Mouse (Mus musculus): Measurements from ENCODE around the gene Wdr20.

Wdr20 gene

DNA sequence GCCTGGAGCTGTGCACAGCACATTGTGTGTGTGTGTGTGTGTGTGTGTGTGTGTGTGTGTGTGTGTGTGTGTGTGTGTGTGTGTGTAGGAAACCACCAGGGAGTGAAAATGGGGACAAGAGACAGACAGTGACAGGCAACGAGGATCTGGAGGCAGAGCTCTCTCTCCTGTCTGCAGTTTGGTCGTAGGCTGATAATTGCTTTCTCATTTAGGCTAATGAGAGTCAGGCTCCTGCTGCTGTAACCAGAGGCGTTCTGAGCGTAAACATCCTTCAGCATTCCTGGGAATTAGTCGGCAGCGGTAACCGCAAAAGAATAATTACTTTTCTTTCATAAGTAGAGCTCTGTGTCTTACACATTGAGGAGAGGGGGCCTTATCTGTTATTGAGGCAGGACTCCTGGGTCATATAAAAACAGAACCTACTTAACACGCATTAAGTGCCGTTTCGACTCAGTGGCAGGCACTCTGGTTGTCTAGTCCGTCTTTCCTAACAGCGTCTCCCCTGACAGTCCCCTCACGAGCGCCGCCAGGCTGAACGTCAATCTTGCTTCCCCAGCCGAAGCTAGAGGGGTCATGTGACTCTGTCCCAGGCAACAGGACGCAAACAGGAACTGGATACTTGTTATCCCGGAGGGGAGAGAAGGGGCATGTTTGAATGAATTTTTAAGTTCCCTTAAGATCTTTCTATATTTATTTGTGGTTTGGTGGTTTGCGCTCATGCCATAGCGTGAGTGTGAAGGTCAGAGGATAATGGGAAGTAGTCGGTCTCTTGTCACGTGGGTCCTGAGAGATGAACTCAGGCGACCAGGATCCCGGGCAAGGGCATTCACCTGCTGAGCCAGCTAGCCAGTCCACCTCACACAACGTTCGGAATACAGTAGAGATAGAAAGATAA lies 31.2 kb upstream of the Wdr20 start:
- TF ChIP-seq POU5F1 (IDR thresholded peaks at IDR 0.05; ENCODE audit: borderline replicate concordance, low read length) (no peak), NANOG (IDR thresholded peaks at IDR 0.05; ENCODE audit: borderline replicate concordance, low read length) (no peak), CTCF (conservative IDR thresholded peaks at IDR 0.05; ENCODE audit: low read length) (no peak)

DNA sequence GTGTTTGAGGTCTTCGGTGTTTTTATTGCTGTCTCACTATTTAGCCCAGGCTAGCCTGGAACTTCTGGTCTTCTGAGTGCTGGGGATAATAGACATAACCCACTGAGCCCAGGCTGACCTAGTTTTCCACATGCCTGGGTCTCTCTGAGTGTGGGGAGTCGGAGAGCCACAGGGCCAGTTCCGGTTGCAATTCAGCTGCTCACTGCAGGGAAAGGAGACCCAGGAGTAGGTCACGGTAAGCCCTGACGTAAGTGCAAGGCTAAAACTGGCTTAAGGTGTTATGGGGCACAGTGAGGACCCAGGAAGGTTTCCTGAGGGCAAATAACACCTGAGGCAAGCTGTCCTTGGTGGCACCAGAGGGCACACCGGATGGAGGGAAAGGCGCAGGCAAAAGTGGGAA lies 30.3 kb upstream of the Wdr20 start:
- TF ChIP-seq NANOG (IDR thresholded peaks at IDR 0.05; ENCODE audit: borderline replicate concordance, low read length), result no peak
- TF ChIP-seq CTCF (conservative IDR thresholded peaks at IDR 0.05; ENCODE audit: low read length), result no peak
- TF ChIP-seq POU5F1 (IDR thresholded peaks at IDR 0.05; ENCODE audit: borderline replicate concordance, low read length), result no peak
- H3K4me3 ChIP-seq (replicated peaks; ENCODE audit: low read length), result peak overlapping the region; percentile 54
- H3K36me3 ChIP-seq (ENCODE audit: insufficient read depth, low read length), result no peaks in the 10 kb centered on the region
- peaks cover 93% of the 10 kb centered on the region for H3K4me1 ChIP-seq (replicated peaks; ENCODE audit: low read depth, low read length)
- H3K27me3 ChIP-seq (ENCODE audit: insufficient read depth, low read length), result no peaks in the 10 kb centered on the region
- no peaks in the 10 kb centered on the region for H3K9me3 ChIP-seq (ENCODE audit: low read length)

More for the DNA sequence above, 31.2 kb upstream of the Wdr20 start:
- Histone ChIP-seq H3K27me3 (ENCODE audit: insufficient read depth, low read length) (no peaks in the 10 kb centered on the region), H3K9me3 (ENCODE audit: low read length) (no peaks in the 10 kb centered on the region), H3K36me3 (ENCODE audit: insufficient read depth, low read length) (no peaks in the 10 kb centered on the region), H3K4me3 (replicated peaks; ENCODE audit: low read length) (peak overlapping the region; percentile 54), H3K4me1 (replicated peaks; ENCODE audit: low read depth, low read length) (peaks cover 93% of the 10 kb centered on the region)

- Histone ChIP-seq H3K4me1 (replicated peaks; ENCODE audit: low read depth, low read length) (peaks cover 84% of the 10 kb centered on the region), H3K4me3 (replicated peaks; ENCODE audit: low read length) (peak overlapping the region; percentile 20; the same call in 1 of the 2 replicates), H3K27me3 (ENCODE audit: insufficient read depth, low read length) (no peaks in the 10 kb centered on the region), H3K36me3 (ENCODE audit: insufficient read depth, low read length) (no peaks in the 10 kb centered on the region), H3K9me3 (ENCODE audit: low read length) (peaks cover 4% of the 10 kb centered on the region)
- TF ChIP-seq NANOG (IDR thresholded peaks at IDR 0.05; ENCODE audit: borderline replicate concordance, low read length) (no peak), POU5F1 (IDR thresholded peaks at IDR 0.05; ENCODE audit: borderline replicate concordance, low read length) (no peak), CTCF (conservative IDR thresholded peaks at IDR 0.05; ENCODE audit: low read length) (no peak)
These were observed 26.5 kb upstream of the Wdr20 start for GRCm38 (mm10) chr12:110711270-110711669.

DNA sequence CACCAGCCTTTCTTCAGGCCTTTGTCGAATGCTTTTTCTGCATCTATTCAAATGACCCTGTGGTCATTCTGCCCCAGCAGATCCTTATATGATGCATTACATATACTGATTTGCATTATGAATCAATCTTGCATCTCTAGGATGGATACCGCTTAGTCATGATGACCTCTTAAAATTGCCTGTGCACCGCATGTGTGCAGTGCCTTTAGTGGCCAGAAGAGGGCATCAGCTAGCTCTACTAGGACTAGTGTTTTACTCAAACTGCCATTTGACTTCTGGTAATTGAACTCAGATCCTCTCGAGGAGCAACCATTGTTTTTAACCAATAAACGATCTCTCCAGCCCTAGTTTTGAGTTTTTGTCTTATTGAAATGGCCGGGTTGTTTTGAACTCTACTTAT lies 24.0 kb upstream of the Wdr20 start:
- no peak for TF ChIP-seq POU5F1 (IDR thresholded peaks at IDR 0.05; ENCODE audit: borderline replicate concordance, low read length)
- peak; percentile 99 for TF ChIP-seq CTCF (conservative IDR thresholded peaks at IDR 0.05; ENCODE audit: low read length)
- H3K9me3 ChIP-seq (ENCODE audit: low read length), result peaks cover 13% of the 10 kb centered on the region

DNA sequence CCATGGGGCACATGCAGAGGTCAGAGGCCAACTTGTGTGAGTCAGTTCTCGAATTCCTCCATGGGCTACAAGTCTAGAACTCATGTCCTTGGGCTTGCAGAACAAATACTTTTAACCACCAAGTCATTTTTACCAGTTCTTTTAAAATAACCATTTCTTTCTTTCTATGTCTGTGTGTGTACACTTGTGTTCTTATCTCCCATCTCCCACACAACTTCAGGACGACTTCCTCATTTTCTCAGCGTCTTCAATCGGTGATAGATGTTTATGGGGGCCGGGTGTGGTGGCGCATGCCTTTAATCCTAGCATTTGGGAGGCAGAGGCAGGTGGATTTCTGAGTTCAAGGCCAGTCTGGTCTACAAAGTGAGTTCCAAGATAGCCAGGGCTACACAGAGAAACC lies 23.5 kb upstream of the Wdr20 start:
- peaks cover 13% of the 10 kb centered on the region for H3K9me3 ChIP-seq (ENCODE audit: low read length)
- peaks cover 2% of the 10 kb centered on the region; the same call in 1 of the 2 replicates for H3K27me3 ChIP-seq (ENCODE audit: insufficient read depth, low read length)
- H3K4me1 ChIP-seq (replicated peaks; ENCODE audit: low read depth, low read length), result peaks cover 55% of the 10 kb centered on the region
- TF ChIP-seq NANOG (IDR thresholded peaks at IDR 0.05; ENCODE audit: borderline replicate concordance, low read length), result no peak
- no peak for TF ChIP-seq POU5F1 (IDR thresholded peaks at IDR 0.05; ENCODE audit: borderline replicate concordance, low read length)
- no peak for TF ChIP-seq CTCF (conservative IDR thresholded peaks at IDR 0.05; ENCODE audit: low read length)
- no peaks in the 10 kb centered on the region for H3K36me3 ChIP-seq (ENCODE audit: insufficient read depth, low read length)
- no peak overlapping the region for H3K4me3 ChIP-seq (replicated peaks; ENCODE audit: low read length)

More for the DNA sequence above, 24.0 kb upstream of the Wdr20 start:
- Histone ChIP-seq H3K4me3 (replicated peaks; ENCODE audit: low read length) (no peak overlapping the region), H3K27me3 (ENCODE audit: insufficient read depth, low read length) (no peaks in the 10 kb centered on the region), H3K4me1 (replicated peaks; ENCODE audit: low read depth, low read length) (peaks cover 59% of the 10 kb centered on the region), H3K36me3 (ENCODE audit: insufficient read depth, low read length) (no peaks in the 10 kb centered on the region)

- TF ChIP-seq POU5F1 (IDR thresholded peaks at IDR 0.05; ENCODE audit: borderline replicate concordance, low read length) (no peak), NANOG (IDR thresholded peaks at IDR 0.05; ENCODE audit: borderline replicate concordance, low read length) (no peak), CTCF (conservative IDR thresholded peaks at IDR 0.05; ENCODE audit: low read length) (no peak)
- no peaks in the 10 kb centered on the region for H3K36me3 ChIP-seq (ENCODE audit: insufficient read depth, low read length)
- H3K27me3 ChIP-seq (ENCODE audit: insufficient read depth, low read length), result peaks cover 15% of the 10 kb centered on the region
- peaks cover 40% of the 10 kb centered on the region for H3K4me1 ChIP-seq (replicated peaks; ENCODE audit: low read depth, low read length)
- peaks cover 13% of the 10 kb centered on the region for H3K9me3 ChIP-seq (ENCODE audit: low read length)
- no peak overlapping the region for H3K4me3 ChIP-seq (replicated peaks; ENCODE audit: low read length)
These were observed 21.7 kb upstream of the Wdr20 start for GRCm38 (mm10) chr12:110716004-110716403.

GRCm38 (mm10) chr12:110725051-110725450 lies 12.7 kb upstream of the Wdr20 start:
- H3K9me3 ChIP-seq (ENCODE audit: low read length), result peaks cover 22% of the 10 kb centered on the region
- no peaks in the 10 kb centered on the region for H3K4me1 ChIP-seq (replicated peaks; ENCODE audit: low read depth, low read length)
- TF ChIP-seq CTCF (conservative IDR thresholded peaks at IDR 0.05; ENCODE audit: low read length), result no peak
- TF ChIP-seq POU5F1 (IDR thresholded peaks at IDR 0.05; ENCODE audit: borderline replicate concordance, low read length), result no peak
- no peak for TF ChIP-seq NANOG (IDR thresholded peaks at IDR 0.05; ENCODE audit: borderline replicate concordance, low read length)
- H3K27me3 ChIP-seq (ENCODE audit: insufficient read depth, low read length), result peaks cover 20% of the 10 kb centered on the region
- no peaks in the 10 kb centered on the region for H3K36me3 ChIP-seq (ENCODE audit: insufficient read depth, low read length)
- no peak overlapping the region for H3K4me3 ChIP-seq (replicated peaks; ENCODE audit: low read length)

- Histone ChIP-seq H3K4me3 (replicated peaks; ENCODE audit: low read length) (no peak overlapping the region), H3K9me3 (ENCODE audit: low read length) (peaks cover 22% of the 10 kb centered on the region), H3K4me1 (replicated peaks; ENCODE audit: low read depth, low read length) (no peaks in the 10 kb centered on the region), H3K27me3 (ENCODE audit: insufficient read depth, low read length) (peaks cover 16% of the 10 kb centered on the region), H3K36me3 (ENCODE audit: insufficient read depth, low read length) (no peaks in the 10 kb centered on the region)
- TF ChIP-seq NANOG (IDR thresholded peaks at IDR 0.05; ENCODE audit: borderline replicate concordance, low read length) (no peak), CTCF (conservative IDR thresholded peaks at IDR 0.05; ENCODE audit: low read length) (no peak), POU5F1 (IDR thresholded peaks at IDR 0.05; ENCODE audit: borderline replicate concordance, low read length) (no peak)
These were observed 12.3 kb upstream of the Wdr20 start for GRCm38 (mm10) chr12:110725489-110725888.
